Mouse (Mus musculus) embryonic facial prominence, embryonic 13.5 days (tissue): ENCODE results near the gene Ddx6. TPM values are rescaled to one million over a fixed set of nuclear protein-coding genes. Genes with fewer than 3 reads are reported as not detected.

Experiments
- polyA plus RNA-seq: library from polyadenylated mRNA; unstranded; fragments of >200 nt; fragmentation: Nextera tagmentation; extraction: Ambion mirVana; gene quantifications from 2 replicates; pipeline ENCODE4 v1.2.1, GENCODE M21; 2015

Gene Ddx6
- polyA plus RNA-seq, 1 experiment from 2014 or later, result 29.2 TPM

Other genes with a start within 250 kb of the Ddx6 start
- gene Vps11, start 243.2 kb upstream of the Ddx6 start, polyA plus RNA-seq, result 27.7 and 28.2 TPM in 2 replicates
- gene Hyou1, start 225.4 kb upstream of the Ddx6 start, polyA plus RNA-seq, result 30.8 and 31.6 TPM in 2 replicates
- 12.2 and 13.4 TPM in 2 replicates for gene Slc37a4, start 208.0 kb upstream of the Ddx6 start, polyA plus RNA-seq
- 2,222 and 2,384 TPM in 2 replicates for gene Rps25, start 197.8 kb upstream of the Ddx6 start, polyA plus RNA-seq
- gene Trappc4, start 197.3 kb upstream of the Ddx6 start, polyA plus RNA-seq, result 165 and 174 TPM in 2 replicates
- 33.3 and 35.3 TPM in 2 replicates for gene Ccdc84, start 186.3 kb upstream of the Ddx6 start, polyA plus RNA-seq
- gene Foxr1, start 163.8 kb upstream of the Ddx6 start, polyA plus RNA-seq, result not detected in 2 replicates
- gene Upk2, start 149.9 kb upstream of the Ddx6 start, polyA plus RNA-seq, result 2.8 and 2.9 TPM in 2 replicates
- gene Bcl9l, start 122.1 kb upstream of the Ddx6 start, polyA plus RNA-seq, result 18.2 and 19.3 TPM in 2 replicates
- gene Cxcr5, start 43.0 kb upstream of the Ddx6 start, polyA plus RNA-seq, result 0.10 TPM in 1 of 2 replicates, not detected in the other
- gene Treh, start 68.3 kb downstream of the Ddx6 start, polyA plus RNA-seq, result 0.73 TPM in 1 of 2 replicates, not detected in the other
- gene Phldb1, start 130.3 kb downstream of the Ddx6 start, polyA plus RNA-seq, result 37.9 and 38.0 TPM in 2 replicates
- 192 and 213 TPM in 2 replicates for gene Arcn1, start 163.0 kb downstream of the Ddx6 start, polyA plus RNA-seq
- 137 and 149 TPM in 2 replicates for gene Ift46, start 163.0 kb downstream of the Ddx6 start, polyA plus RNA-seq
- 2.3 and 2.5 TPM in 2 replicates for gene Tmem25, start 194.4 kb downstream of the Ddx6 start, polyA plus RNA-seq
- 2.2 TPM in 1 of 2 replicates, not detected in the other for gene Ttc36, start 198.2 kb downstream of the Ddx6 start, polyA plus RNA-seq